Mouse (Mus musculus) thymus, adult 18-20 months (tissue): ENCODE data around the gene Psd.

Experiments used
- DNase-seq, 2 experiments: peaks; one replicate each; pipeline ENCODE4 v3.0.0; 2022; ENCODE audit warnings: mixed read lengths in 2 of 2

Psd gene

DNA sequence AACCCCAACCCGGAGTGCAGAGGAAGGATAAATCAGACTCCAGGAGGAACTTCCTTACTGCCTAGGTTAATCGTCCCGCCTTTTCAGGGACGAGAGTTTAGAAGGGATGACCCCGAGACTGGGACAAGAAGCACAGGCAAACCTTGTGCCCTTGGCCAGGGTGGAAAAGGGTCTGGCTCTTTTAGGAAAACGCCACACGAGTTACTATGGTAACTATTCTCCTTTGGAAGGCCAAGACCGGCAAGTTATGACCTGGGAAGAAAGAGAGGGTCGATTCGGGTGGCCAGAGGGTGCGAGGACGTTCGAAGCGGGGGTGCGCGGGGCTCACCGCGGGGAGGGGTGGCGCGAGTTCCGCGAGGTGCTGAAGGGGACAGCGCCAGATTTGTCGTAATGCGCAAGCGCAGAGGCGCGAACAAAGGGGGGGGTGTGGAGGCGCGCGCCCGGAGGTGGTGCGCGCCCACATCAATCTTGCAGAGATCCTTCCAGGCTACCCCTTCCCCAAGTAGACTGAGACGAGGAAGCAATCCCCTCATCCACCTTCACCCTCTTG lies at the start of gene Psd:
TSS of gene Psd (minus strand) at position 401 of the 550 bp plus-strand sequence.
- no peak for DNase-seq

- DNase-seq, result no peak
These were observed 48.9 kb upstream of the Psd start for GRCm38 (mm10) chr19:46375891-46376290.

GRCm38 (mm10) chr19:46375489-46375888 lies 48.5 kb upstream of the Psd start:
- no peak for DNase-seq

GRCm38 (mm10) chr19:46374477-46375088 lies 47.6 kb upstream of the Psd start:
- DNase-seq, result no peak

- DNase-seq, result no peak
These were observed 42.2 kb upstream of the Psd start for GRCm38 (mm10) chr19:46369204-46369603.

- DNase-seq, result no peak
These were observed 41.0 kb upstream of the Psd start for GRCm38 (mm10) chr19:46367798-46368590.

DNA sequence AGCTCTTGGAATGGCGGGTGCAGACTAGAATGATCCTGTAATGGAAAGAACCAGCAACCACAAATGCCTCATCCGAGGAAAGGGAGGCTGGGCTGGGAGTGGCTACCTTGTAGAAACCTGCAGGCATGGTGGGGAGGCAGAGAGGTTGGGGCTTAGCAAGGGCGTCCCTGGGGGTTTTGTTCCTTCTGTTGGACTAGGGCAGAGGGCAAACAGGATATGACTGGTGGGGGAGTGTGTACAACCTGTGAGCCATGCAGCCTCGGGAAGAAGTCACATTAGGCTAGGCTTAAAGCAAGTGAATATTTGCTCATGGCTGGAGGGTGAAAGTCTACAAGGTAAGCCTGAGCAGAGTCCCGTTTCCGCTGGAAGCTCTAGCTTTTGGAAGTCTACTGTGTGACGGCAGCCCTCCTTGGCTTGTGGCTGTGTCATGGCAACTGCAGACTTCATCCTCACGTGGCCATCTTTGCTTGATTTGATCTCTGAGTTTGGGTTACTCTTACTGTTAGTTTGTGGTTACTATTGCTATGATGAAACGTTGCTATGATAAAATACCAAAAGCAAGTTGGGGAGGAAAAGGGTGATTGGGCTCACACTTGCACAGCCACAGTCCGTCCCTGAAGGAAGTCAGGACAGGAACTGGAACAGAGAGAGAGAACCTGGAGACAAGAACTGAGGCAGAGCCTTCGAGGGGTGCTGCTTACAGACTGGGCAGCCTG lies 36.5 kb upstream of the Psd start:
- no peak for DNase-seq

DNA sequence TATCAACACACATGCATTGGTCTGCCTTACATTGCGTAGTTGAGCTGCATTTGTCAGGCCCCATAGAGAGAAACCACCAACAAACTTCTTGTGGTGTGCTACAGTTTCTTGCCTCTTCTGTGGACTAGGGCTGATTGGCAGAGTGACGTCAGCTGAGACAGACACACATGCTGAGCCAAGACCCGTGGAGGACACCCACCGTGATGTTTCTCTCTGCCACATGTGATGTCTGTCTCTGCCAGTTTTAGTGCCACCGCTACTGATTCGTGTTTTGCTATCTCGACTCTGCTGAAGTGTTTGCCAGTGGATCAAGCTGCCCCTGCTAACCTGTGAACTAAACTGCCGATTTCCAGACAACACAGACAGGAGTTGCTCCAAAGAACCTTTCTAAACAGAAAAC lies 35.1 kb upstream of the Psd start:
- no peak for DNase-seq

- DNase-seq, result no peak
These were observed 31.4 kb upstream of the Psd start for GRCm38 (mm10) chr19:46358381-46358780.

- no peak for DNase-seq
These were observed 30.7 kb upstream of the Psd start for GRCm38 (mm10) chr19:46357344-46358280.

- DNase-seq, result peak; percentile 82 to 84
These were observed 29.8 kb upstream of the Psd start for GRCm38 (mm10) chr19:46356701-46357138.

- DNase-seq, result no peak
These were observed 23.4 kb upstream of the Psd start, which contains the start of gene 2310034G01Rik for GRCm38 (mm10) chr19:46350168-46350932. TSS of gene 2310034G01Rik (minus strand) at chr19:46350302.

DNA sequence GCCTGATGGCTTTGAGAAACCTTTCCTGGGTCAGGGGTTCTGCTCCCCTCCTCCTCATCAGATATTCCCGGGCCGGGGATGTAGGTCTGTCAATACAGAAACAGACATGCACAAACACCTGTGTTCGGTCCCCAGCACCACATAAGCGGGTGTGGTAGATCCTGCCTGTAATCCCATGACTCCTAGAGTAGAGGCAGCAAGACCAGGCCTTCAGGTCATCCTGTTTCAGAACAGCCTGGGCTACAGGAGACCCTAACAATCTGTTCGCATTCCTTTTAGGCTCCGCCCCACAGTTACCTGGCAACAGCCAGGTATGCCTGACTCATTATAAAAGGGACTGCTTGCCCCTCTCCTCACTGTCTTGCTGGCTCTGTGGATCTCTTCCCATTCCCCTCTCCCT lies 22.6 kb upstream of the Psd start:
- no peak for DNase-seq

DNA sequence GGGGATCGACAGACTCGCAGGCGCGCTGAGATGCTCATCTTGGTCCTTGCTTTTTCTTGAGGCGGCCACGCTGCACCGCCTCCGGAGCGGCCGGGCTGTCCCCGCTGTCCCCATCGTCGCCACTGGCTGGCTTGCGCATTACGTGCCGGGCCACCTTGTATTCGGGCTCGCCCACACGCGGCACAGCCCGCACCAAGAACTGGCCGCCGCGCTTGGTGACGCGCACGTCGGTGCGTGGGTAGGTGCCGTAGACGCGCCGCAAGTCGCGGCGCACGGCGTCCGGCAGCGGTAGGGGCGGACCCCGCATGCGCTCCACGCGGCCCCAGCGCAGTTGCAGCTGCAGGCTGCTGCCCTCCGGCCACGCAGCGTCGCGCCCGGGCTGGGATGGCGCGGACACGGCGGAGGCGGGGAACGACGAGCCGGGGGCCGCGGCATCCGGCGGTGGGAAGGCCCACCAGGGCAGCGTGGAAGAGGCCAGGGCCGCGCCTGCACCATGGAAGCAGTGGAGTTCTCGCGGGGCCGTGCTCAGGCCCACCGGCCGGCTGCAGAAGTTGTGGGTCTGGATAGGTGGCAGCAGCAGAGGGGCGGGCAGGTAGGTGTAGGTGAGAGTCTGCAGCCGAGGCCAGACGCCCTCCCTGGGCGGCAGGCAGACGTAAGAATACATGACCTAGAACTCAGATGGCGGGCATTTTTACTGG lies 22.0 kb upstream of the Psd start:
- peak in 1 of 2 experiments; percentile 16 for DNase-seq

- DNase-seq, result no peak
These were observed 21.1 kb upstream of the Psd start for GRCm38 (mm10) chr19:46347936-46348668.

- DNase-seq, result no peak
These were observed 20.2 kb upstream of the Psd start for GRCm38 (mm10) chr19:46347146-46347545.

DNA sequence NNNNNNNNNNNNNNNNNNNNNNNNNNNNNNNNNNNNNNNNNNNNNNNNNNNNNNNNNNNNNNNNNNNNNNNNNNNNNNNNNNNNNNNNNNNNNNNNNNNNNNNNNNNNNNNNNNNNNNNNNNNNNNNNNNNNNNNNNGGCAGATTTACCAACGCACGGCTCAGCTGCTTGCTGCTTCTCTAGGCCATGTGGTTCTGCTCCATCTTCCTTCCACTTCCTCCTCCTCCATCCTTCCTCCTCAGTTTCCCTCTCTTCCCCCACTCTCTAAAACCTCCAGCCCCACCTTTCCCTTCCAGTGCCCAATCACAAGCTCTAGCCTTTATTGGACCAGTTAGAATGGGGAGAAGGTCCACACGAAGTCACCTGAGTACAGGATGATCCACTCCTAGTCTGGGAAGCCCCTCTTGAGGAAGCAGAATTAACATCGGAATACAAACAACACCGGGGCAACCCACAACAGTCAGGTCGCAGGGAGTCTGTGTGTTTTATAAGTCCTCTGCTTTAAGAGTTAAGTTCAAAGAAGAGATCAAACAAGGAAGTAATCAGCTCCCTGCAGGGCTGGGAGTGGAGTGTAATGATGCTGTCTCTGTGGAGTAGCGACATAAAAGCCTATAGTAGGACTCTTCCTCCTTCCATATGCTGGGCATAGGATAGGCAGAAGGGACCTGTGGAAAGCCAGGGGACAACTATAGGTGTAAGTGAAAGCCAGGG lies 17.9 kb upstream of the Psd start:
- no peak for DNase-seq

DNA sequence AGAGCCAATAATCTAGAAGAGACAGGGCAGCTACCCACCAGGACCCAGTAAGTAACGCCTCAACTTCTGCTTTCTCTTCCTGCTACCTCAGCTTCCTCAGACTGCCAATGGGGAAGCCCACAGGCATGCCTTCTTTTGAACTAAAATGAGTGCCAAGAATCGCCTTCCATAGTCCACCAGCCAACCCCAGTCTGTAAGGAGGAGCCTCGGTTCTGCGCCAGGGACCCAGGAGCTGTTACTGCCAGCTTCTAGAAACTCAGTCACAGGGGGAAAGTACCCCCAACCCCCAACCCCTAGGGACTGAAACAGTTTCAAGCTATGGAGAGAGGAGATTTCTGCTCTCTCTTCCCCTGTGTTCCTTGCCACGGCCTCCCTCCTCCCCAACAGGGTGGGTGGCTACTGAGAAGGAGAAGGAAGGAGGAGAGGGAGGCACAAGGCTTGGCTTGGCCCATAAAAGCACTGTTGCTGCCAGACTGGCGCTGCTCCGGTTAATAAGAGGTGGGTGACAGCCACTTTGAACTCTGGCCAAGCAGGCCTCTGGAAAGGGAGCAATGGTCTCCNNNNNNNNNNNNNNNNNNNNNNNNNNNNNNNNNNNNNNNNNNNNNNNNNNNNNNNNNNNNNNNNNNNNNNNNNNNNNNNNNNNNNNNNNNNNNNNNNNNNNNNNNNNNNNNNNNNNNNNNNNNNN lies 12.5 kb upstream of the Psd start:
- DNase-seq, result no peak

GRCm38 (mm10) chr19:46338942-46339286 lies 12.0 kb upstream of the Psd start:
- DNase-seq, result no peak
